Mouse (Mus musculus): Measurements from ENCODE around the gene Vrk2.

Vrk2 gene

DNA sequence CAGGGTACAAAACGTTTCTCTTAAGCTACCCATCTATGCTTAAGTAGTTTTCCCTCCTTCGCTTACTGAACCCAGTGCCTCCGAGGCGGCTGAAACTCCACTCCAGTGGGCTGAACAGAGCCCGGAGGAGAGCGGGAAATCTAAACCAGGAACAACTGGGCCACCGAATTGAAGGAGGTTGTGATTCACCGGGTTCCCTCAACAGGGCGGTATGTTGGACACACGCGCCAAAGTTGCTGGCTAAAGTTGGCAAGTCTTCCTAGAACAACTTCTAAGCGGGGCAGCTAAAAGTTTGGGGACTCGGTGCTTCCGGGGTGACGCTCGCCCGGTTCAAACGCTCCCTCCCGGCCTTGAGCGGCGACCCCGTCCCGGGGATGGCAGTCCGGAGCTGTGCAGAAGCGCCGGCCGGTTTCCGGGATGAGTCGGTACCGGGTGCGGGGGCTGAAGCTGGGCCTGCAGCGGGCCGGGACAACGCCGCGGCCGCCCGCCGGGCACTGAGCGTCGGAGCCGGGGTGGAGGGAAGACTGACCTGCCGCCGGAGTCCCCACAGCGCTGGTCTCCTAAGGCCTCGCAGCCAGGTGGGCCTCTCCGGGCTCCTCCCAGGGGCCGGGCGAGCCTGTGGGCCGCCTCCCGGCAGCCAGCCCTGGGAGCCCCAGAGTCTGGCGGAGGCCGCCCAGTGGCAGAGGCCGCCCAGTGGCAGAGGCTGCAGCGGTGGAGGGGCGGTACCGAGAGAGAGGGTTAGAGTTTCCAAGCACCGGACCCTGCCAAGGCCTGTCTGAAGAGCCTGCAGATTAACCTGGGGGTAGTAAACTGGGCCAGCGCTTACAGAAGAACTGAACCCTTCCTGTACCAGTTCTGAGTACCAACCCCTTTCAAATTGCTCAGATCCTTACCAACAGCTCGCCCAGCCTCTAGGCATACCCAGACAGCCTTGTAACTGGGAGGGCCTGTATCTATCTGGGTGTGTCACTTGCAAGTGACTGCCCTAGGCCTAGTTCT lies at the start of gene Vrk2, which contains the start of gene Gm6899:
Vrk2 (minus strand) TSS at position 939 of the 999 bp plus-strand sequence.
Gm6899 (plus strand) TSS at position 181 of the 999 bp plus-strand sequence.
- peak in 1 of 2 experiments; percentile 63 for DNase-seq (ENCODE audit: low read depth in 1 of 2, low spot score in 2 of 2)

DNA sequence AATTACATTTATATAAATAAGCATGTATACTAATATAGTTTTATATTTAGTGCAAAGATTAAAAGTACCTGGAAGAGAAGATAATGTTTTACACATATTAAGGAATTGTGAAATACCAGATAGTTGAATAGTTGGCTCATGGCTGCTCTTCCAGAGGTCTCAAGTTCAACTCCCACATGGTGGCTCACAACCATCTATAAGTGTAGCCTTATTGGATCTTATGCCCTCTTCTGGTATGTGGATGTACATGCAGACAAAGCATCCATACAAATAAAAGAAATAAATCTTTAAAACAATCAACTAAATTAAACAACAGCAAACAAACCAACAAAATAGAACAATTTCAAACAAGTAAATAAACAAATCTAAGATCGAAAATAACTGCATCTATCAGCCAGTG lies 48.3 kb upstream of the Vrk2 start:
- DNase-seq (ENCODE audit: low read depth in 1 of 2, low spot score in 2 of 2): no peak

- peak; percentile 39 to 45 for DNase-seq (ENCODE audit: low read depth in 1 of 2, low spot score in 2 of 2)
Measured at GRCm38 (mm10) chr11:26640314-26640785, 46.6 kb upstream of the Vrk2 start.

- DNase-seq (ENCODE audit: low read depth in 1 of 2, low spot score in 2 of 2): no peak
Measured at GRCm38 (mm10) chr11:26636239-26636638, 42.4 kb upstream of the Vrk2 start.

GRCm38 (mm10) chr11:26622727-26623126 lies 28.9 kb upstream of the Vrk2 start:
- no peak for DNase-seq (ENCODE audit: low read depth in 1 of 2, low spot score in 2 of 2)

- no peak for DNase-seq (ENCODE audit: low read depth in 1 of 2, low spot score in 2 of 2)
Measured at GRCm38 (mm10) chr11:26618475-26619223, 24.9 kb upstream of the Vrk2 start.

DNA sequence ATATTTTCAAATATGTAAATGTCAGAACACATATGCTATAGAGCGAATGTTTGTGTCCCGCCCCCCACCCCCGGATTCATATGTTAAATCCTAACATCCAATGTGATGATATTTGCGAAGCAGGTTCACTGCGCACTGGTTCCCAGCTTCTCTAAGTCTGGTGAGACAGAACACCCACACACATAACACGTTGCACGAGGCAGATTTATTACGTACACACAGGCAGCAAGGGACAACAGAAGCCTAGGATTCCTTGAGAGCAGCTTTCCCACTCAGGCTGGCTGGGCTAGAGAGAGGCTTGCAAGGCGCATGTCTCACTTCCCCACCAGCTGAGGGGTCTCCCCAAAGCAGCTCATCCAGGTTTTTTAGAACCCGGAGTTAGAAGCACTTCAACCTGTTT lies 15.0 kb upstream of the Vrk2 start:
- no peak for DNase-seq (ENCODE audit: low read depth in 1 of 2, low spot score in 2 of 2)

DNA sequence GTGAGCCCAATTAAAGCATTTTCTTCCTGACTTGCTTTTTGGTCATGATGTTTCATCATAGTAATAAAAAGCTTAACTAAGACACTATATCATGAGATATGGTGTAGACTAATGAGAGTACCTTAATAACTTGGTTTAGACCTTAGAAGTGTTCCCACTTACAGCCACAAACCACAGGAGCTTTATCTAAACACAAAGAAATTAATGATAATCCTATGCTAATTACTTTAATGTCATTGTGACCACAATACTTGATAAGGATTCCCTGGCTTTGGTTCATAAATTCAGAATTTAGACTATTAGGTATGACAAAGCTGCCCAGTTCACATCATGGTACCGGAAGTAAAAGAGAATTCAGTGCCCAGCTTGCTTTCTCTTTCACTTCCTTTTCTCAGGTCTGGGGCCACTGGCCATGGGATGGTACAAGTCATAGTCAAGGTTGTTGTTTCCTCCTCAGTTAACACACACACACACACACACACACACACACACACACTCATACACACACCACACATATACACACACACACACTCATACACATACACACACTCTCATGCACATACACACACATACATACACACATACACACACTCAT lies 10.4 kb upstream of the Vrk2 start:
- DNase-seq (ENCODE audit: low read depth in 1 of 2, low spot score in 2 of 2): no peak

DNA sequence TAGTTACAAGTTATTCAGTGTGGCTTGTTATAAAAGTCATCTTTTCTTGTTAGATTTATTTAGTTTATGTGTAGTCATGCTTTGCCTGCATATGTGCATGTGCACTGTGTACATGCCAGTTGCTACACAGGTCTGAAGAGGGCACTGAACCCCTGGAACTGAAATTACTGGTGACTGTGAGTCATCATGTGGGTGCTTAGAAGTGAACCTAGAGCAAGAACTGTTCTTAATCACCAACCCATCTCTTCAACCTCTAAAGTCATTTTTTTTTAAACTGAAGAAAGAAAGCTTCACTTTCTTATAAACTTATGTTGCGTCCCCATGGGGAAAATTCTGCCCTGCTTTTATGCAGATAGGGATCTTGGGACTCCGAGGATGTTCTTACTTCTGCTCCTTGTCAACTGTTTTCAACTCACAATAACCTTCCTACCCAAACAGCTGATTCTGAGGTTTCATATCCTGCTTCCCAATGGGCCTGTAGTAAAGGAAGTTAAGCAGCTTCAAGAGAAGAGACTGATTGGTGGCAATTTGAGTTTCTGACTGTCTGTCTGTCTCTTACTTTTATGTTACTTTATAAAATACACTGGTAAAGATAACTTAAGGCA lies 7.9 kb upstream of the Vrk2 start:
- no peak for DNase-seq (ENCODE audit: low read depth in 1 of 2, low spot score in 2 of 2)

DNA sequence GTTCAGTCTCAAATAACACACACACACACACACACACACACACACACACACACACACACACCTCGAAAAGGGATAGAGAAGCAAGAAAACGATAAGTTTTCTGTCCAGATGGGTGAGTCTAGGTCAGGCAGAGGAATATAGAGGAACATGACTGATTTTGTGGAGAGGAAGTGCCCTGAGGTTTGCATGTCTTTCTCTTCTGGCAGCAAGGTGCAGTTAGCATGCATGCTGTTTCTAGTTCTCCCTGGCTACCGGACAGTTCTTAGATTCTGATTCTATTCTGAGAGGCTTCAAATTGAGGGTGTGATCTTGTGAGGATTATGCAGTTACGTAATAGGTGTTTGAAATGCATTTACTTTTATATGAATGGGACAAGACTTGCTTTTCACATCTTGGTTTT lies 6.9 kb upstream of the Vrk2 start:
- no peak for DNase-seq (ENCODE audit: low read depth in 1 of 2, low spot score in 2 of 2)

- no peak for DNase-seq (ENCODE audit: low read depth in 1 of 2, low spot score in 2 of 2)
Measured at GRCm38 (mm10) chr11:26598876-26599275, 5.1 kb upstream of the Vrk2 start.

GRCm38 (mm10) chr11:26597761-26598160 lies 4.0 kb upstream of the Vrk2 start:
- DNase-seq (ENCODE audit: low read depth in 1 of 2, low spot score in 2 of 2): no peak

GRCm38 (mm10) chr11:26597145-26597544 lies 3.3 kb upstream of the Vrk2 start:
- DNase-seq (ENCODE audit: low read depth in 1 of 2, low spot score in 2 of 2): no peak

GRCm38 (mm10) chr11:26596186-26596585 lies 2.4 kb upstream of the Vrk2 start:
- DNase-seq (ENCODE audit: low read depth in 1 of 2, low spot score in 2 of 2): no peak

GRCm38 (mm10) chr11:26594487-26594886 lies 688 bp upstream of the Vrk2 start:
- no peak for DNase-seq (ENCODE audit: low read depth in 1 of 2, low spot score in 2 of 2)

DNA sequence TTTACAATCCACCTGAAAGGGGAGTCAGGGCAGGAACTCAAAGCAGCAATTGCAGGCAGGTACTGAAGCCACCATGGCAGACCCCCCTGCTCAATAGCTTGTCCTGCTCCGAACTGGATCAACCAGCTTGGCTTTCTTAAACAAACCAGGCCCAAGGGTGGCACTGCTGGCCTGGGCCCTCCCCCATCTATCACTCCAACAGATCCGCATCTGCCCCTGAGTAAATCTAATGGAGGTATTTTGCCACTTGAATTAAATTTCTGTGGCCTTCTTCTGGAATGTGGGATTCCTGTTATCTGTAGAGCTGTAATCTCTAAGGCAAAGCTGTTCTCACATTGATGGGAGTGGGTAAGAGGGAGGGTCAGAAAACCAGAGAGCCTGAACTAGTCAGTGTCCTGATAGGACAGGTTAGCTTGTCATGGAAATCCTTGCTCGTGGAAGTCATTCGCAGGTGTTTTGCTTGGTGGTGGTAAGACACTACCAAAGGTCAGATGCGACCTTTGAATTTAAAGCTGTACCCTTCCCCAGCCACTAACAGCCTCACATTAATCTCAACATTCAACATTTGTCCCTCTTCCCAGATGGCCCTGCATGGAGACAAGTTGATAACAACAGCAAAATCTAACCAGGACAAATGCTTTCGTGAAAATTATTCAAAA lies 1.3 kb downstream of the Vrk2 start:
- DNase-seq (ENCODE audit: low read depth in 1 of 2, low spot score in 2 of 2): no peak

DNA sequence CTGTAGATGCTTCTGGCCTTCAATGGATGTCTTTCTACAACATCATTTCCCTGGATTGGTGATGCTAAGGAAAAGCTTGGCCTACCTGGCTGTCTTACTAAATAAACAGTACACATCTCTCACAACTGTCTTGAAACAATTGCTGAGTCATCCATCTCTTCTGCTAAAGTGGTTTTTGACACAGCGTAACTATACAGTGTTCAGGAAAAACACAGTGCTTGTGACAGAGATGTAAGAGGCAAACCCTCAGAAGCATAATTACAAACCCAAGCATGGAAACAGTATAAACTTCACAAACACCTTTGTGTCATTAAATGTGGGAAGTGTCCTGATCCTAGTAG lies 6.6 kb downstream of the Vrk2 start:
- no peak for DNase-seq (ENCODE audit: low read depth in 1 of 2, low spot score in 2 of 2)

DNA sequence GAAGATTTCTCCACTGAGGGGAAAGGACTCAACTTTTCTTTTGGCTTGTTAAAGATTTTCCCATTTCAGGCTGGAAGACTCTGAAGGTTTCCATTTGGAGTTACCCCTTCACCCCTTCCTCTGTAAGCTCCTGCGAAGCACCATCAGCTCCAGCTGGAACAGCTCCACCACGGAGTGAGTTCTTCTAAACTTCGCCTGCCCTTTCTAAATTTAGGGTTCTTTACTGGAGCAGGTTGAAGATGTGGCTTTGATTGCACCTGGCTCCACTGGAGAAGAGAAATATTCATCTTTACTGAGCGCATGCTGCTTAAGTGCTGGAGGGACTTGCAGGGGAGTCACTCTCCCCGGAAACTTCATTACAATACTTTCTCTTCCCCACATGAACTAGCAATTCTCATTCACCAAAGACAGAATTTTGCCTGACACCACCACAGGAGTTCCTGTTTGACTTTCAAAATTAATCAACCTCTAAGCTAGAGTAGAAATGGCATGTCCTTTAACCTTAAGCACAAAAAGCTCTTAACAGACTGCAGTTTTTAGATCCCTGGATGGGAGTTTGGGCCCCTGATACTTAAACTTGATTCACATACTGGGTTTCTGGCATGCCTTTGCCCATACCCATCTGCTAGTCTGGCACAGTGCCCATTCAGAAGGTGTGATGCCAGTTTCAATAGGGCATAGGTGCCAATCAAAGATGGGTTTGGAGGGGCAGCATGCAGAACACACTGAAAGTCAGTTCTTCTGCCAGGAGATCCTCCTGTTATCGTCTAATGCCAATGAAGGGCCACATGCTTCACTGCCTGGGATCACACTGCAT lies 7.2 kb downstream of the Vrk2 start:
- DNase-seq (ENCODE audit: low read depth in 1 of 2, low spot score in 2 of 2): peak in 1 of 2 experiments; percentile 24

DNA sequence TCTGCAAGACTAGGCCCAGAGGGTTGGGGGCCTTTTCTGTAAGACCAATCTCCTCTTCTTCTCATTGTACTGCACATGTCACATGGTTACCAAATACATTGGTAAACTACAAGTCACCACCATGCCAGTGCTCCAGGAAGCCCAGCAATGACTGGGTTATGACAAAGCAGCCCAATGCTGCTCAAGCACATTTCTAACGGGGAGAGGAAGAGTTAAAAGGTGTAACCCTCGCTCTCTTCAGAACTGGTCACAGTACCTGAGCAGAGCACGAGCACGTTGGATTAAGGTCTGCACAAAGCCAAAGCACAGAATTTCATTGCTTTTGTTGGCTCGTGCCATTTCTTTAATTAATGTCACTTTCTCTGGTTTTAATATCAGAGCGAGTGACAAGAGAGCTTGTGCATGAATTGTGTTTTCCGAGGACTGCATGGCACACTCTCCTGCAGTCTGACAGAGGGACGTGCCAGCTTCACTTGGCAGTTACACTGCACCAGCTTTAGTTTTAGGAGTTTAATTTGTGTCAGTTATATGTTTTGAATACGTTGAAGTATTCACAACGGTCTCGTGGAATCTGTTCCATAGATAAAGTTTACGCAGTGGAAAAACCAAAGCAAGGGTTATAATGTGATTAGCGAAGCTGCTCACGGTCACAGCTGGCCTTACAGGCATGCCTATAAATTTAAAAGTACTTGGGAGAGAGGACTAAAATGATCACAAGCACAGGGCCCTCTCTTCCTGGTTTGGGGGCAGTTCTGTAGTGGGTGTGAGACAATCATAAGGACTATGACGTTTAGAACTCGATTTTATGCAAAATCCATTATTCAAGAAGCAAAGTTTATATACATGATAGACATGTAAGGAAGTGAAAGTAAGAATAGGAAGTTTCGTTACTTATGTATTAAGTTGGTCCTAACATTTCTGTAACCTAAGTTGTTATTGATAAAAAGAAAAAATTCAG lies 8.1 kb downstream of the Vrk2 start:
- no peak for DNase-seq (ENCODE audit: low read depth in 1 of 2, low spot score in 2 of 2)
